Mouse (Mus musculus): ENCODE measurements around the gene Bri3bp.
A peak's percentile ranks its signal among the peaks of the same experiment; 100 is the strongest.

- peak; percentile 91 for TF ChIP-seq EP300 (IDR thresholded peaks at IDR 0.05)
- TF ChIP-seq CTCF (IDR thresholded peaks at IDR 0.05), result no peak
Measured at GRCm38 (mm10) chr5:125392977-125393621, 48.3 kb upstream of the Bri3bp start.

Data from lung, postnatal 0 days (tissue).